Mouse (Mus musculus) heart, embryonic 11.5 days (tissue): ENCODE data around the gene Kyat3. TPM values are rescaled to one million over a fixed set of nuclear protein-coding genes. Genes with fewer than 3 reads are reported as not detected.

Experiments
- ATAC-seq: fragments of 200-750 bp; cut with Nextera tagmentation; replicated peaks from 2 replicates; pipeline ENCODE4 v1.8.0; 2017; ENCODE audit warnings: moderate library complexity; ENCODE audit not compliant: insufficient number of reproducible peaks, low FRiP score, low TSS enrichment
- H3K27ac ChIP-seq: fragments of 300-500 bp; sonication (generic); 2 replicates; pipeline ENCODE4 v1.5.1; 2014; ENCODE audit warnings: mild to moderate bottlenecking, low read depth, low read length
- H3K27me3 ChIP-seq: fragments of 300-500 bp; sonication (generic); 2 replicates; pipeline ENCODE4 v1.6.1; 2014; ENCODE audit warnings: mild to moderate bottlenecking, low read length, mixed read lengths; ENCODE audit not compliant: control insufficient read depth, insufficient read depth
- H3K36me3 ChIP-seq: fragments of 300-500 bp; sonication (generic); 2 replicates; pipeline ENCODE4 v1.6.1; 2014; ENCODE audit warnings: mild to moderate bottlenecking, low read length, moderate library complexity, mixed read lengths; ENCODE audit not compliant: control insufficient read depth, insufficient read depth
- H3K4me1 ChIP-seq: fragments of 300-500 bp; sonication (generic); 2 replicates; pipeline ENCODE4 v1.6.1; 2014; ENCODE audit warnings: low read length; ENCODE audit not compliant: control insufficient read depth, insufficient read depth
- H3K4me2 ChIP-seq: fragments of 300-500 bp; sonication (generic); 2 replicates; pipeline ENCODE4 v1.6.1; 2014; ENCODE audit warnings: mild to moderate bottlenecking, moderate library complexity
- H3K4me3 ChIP-seq: fragments of 300-500 bp; sonication (generic); 2 replicates; pipeline ENCODE4 v1.5.1; 2014; ENCODE audit warnings: low read depth, low read length
- H3K9ac ChIP-seq: fragments of 300-500 bp; sonication (generic); 2 replicates; pipeline ENCODE4 v1.6.1; 2014; ENCODE audit warnings: mild to moderate bottlenecking, low read depth, low read length, moderate library complexity
- H3K9me3 ChIP-seq: fragments of 300-500 bp; sonication (generic); replicated peaks from 2 replicates; pipeline ENCODE4 v1.6.1; 2016; ENCODE audit warnings: low read length; ENCODE audit not compliant: control insufficient read depth
- WGBS: fragments of 180-500 bp; shearing (Covaris S2); extraction: QIAGEN DNeasy Blood & Tissue Kit; methylation state at CpG from one replicate; pipeline ENCODE4 v1.1.7; 2014; ENCODE audit not compliant: insufficient replicate concordance; 5-methylcytosine and 5-hydroxymethylcytosine counted together
- polyA plus RNA-seq: library from polyadenylated mRNA; unstranded; fragments of >200 nt; fragmentation: Nextera tagmentation; extraction: Ambion mirVana; gene quantifications from 2 replicates; pipeline ENCODE4 v1.2.1, GENCODE M21; 2014

The Kyat3 gene
- polyA plus RNA-seq, 1 experiment from 2014 or later: 9.5 TPM

DNA sequence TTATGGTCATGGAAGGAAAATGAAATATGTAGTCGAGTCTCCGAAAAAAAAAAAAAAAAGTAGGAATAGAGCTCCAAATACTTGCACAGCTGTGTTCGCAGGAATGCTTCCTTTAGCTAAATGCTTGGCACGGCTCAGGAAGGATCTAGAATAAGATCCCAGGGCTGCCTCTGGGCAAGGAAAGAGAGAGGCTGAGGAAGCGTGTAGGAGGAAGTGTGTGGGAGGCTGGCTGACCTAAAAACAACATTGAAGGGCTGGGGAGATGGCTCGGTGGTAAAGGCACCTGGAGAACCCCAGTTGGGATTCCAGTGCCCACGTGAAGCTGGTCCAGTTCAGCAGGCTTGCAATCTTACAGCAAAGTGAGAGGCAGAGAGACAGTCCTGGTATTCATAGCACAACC, 40.0 kb downstream of the Kyat3 start:
- H3K9ac ChIP-seq: no peak overlapping the region
- H3K27me3 ChIP-seq: no peaks in the 10 kb centered on the region
- H3K4me2 ChIP-seq: no peak overlapping the region
- H3K9me3 ChIP-seq: no peaks in the 10 kb centered on the region
- no peak overlapping the region for H3K4me3 ChIP-seq
- no peaks in the 10 kb centered on the region for H3K36me3 ChIP-seq
- no peak overlapping the region for H3K27ac ChIP-seq
- 67% methylated on average over 7 of the region's 7 CpGs for WGBS
- no peak for ATAC-seq
- H3K4me1 ChIP-seq: no peaks in the 10 kb centered on the region

DNA sequence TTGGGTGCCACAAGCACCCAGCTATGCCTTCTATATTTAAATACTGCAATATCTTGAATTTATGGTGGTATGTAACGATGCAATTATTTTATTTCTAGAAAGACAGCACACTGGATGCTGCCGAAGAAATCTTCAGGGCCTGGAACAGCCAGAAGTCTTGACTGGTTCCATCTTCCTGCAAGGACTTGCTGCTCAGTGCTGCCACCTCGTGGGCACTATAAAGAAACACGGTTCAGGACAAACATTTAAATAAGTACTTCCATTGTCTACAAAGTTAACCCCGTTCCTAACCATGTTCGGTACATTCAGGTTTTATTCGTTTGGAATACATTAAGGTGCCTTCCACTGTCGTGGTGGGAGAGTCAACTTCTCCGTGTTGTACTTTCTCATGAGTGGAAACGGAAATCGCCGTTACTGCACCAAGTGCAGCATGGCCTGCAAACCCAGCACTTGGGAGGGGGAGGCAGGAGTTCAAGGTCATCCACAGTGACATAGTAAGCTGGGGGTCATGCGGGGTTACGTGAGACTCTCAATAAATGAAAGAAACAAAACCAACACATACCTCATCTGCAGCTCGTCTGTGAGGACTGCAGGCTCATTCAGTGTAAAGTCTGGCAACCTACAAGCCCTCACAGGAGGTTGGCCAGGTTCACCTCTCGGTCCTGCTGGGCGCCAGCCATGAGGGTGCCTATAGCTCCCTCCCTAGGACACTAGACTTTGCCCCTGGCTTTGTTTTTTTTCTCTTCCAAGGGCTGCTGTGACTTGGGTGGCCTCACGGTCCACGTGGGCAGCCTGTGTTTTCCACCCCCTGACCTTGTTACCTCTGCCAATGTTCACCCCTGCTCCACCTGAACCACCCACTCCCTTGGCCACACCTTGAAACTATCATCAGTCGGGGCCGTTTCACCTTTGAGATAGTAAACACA, 43.4 kb downstream of the Kyat3 start:
- WGBS: 57% methylated on average over 21 of the region's 21 CpGs

DNA sequence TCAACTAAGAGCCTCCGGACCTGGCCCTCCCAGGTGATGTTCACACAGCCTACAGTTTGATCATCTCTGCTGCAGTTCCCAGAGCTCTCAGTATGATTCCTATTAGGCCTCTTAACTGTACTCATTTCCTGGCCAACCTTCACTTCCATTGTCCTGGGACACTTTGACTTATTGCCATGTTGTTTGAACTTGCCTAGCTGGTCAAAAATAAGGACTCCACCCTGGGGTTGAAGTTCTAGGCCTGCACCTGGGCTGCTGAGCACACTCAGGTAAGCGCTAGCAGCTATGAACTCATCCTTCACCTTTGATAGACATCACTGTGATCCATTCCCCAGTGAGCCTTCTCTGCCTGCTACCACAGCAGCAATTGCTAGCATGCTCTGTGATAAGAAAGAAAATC, 44.2 kb downstream of the Kyat3 start:
- WGBS: 86% methylated on average over 2 of the region's 2 CpGs
- H3K27me3 ChIP-seq: no peaks in the 10 kb centered on the region

More for the DNA sequence above, 43.4 kb downstream of the Kyat3 start:
- Histone ChIP-seq H3K4me2 (no peak overlapping the region), H3K4me3 (no peak overlapping the region), H3K9ac (no peak overlapping the region), H3K27ac (no peak overlapping the region), H3K36me3 (no peaks in the 10 kb centered on the region), H3K27me3 (no peaks in the 10 kb centered on the region), H3K4me1 (no peaks in the 10 kb centered on the region), H3K9me3 (no peaks in the 10 kb centered on the region)
- no peak; the same call in 1 of the 2 replicates for ATAC-seq

DNA sequence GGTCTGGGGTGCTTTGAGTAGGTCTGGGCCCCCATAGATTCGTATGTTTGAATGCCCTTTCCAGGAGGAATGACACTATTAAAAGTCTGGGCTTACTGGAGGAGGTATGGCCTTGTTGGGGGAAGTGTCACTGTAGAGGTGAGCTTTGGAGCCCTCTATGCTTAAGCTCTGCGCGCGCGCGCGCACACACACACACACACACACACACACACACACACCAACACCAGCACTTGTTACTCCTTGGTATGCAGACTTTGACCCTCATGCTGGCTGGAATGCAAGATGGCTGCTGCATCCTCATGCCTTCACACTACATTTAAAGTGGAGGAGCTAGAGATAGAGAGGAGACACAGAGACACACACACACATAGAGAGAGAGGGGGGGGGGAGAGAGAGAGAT, 46.8 kb downstream of the Kyat3 start:
- Histone ChIP-seq H3K4me2 (no peak overlapping the region), H3K9me3 (no peaks in the 10 kb centered on the region), H3K9ac (no peak overlapping the region), H3K27ac (no peak overlapping the region), H3K4me3 (no peak overlapping the region), H3K27me3 (no peaks in the 10 kb centered on the region), H3K36me3 (no peaks in the 10 kb centered on the region), H3K4me1 (no peaks in the 10 kb centered on the region)
- WGBS: 97% methylated on average over 7 of the region's 7 CpGs
- no peak for ATAC-seq

More for the DNA sequence above, 44.2 kb downstream of the Kyat3 start:
- no peaks in the 10 kb centered on the region for H3K9me3 ChIP-seq
- no peak overlapping the region for H3K9ac ChIP-seq
- H3K4me3 ChIP-seq: no peak overlapping the region
- H3K36me3 ChIP-seq: no peaks in the 10 kb centered on the region
- H3K4me2 ChIP-seq: no peak overlapping the region
- H3K27ac ChIP-seq: no peak overlapping the region
- no peak for ATAC-seq
- no peaks in the 10 kb centered on the region for H3K4me1 ChIP-seq

DNA sequence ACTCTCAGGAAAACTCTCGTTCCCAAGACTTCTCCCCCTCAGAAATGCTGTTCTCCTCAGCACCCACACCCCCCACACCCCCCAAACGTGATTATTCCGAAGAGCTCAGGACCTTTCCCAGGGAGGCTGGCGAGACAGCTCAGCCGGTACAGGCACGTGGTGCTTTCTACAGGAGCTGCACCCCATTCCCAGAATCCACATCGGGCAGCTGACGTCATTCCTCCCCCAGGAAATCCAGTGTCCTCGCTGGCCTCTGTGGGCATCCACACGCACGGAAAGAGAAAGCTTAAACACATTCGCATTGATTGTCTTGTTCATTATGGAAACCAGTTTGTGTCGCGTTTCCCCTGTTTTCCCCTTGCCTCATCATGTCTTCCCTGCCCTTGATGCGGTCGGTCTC, 48.3 kb downstream of the Kyat3 start:
- no peak overlapping the region for H3K4me3 ChIP-seq
- no peaks in the 10 kb centered on the region for H3K36me3 ChIP-seq
- WGBS: 75% methylated on average over 16 of the region's 16 CpGs
- no peaks in the 10 kb centered on the region for H3K9me3 ChIP-seq
- no peak overlapping the region for H3K27ac ChIP-seq
- no peak for ATAC-seq
- H3K9ac ChIP-seq: no peak overlapping the region
- no peaks in the 10 kb centered on the region for H3K27me3 ChIP-seq
- no peak overlapping the region for H3K4me2 ChIP-seq
- H3K4me1 ChIP-seq: no peaks in the 10 kb centered on the region

DNA sequence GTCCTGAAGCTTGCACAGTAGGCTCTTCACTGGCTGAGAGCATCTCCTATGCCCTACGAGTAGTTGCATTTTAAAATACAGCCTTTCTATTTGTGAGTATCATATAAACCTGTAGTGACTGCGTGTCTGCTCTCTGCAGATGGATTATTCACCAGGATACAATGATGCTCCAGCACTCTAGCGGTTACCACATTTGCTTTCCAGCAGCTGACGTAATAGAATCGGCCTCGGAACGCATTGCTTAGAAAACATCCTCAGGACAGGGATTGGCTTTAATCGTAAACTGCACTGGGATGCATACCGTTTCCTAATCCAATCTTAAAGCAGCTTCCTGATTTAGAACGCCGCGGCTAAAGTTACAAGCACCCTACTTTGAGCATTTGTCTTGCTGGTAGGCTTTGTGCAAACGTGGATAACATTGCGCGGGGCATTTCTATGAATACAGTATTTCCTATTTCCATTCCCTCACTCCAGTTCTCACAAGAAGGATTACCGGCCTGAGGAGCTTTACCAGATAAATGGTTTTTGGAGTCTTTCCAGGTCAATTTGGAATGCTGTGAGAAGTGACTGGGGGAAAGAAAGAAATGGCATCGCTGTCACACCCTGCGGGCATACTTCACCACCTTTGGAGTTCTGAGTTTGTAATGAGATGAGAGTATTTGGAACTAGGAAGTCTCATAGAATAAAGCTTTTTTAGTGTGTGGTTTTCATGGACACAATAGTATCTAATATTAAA, 54.4 kb downstream of the Kyat3 start:
- Histone ChIP-seq H3K27me3 (no peaks in the 10 kb centered on the region), H3K9me3 (no peaks in the 10 kb centered on the region), H3K9ac (no peak overlapping the region), H3K4me2 (no peak overlapping the region), H3K27ac (no peak overlapping the region), H3K4me3 (no peak overlapping the region), H3K36me3 (no peaks in the 10 kb centered on the region), H3K4me1 (peaks cover 11% of the 10 kb centered on the region; the same call in 1 of the 2 replicates)
- no peak for ATAC-seq
- WGBS: 78% methylated on average over 18 of the region's 18 CpGs

DNA sequence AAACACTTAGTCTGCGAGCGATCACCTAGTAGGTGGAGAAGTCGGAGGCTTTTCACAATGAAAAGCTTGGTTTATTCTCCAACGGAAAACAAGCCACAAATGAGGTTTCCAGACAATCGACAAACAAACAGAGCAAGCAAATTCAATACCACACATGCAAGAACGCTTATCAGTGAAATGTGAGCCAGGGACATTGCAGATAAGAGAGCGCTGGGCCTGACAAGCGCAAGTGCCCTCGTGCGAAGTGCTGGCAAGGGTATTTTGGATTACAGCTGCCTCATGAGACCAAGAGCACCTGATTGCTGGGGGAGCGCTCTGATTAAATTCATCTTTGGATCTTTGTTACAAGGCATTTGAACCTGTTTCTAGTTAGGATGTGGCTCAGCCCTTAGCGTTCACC, 57.0 kb downstream of the Kyat3 start:
- no peak for ATAC-seq
- Histone ChIP-seq H3K4me1 (peaks cover 11% of the 10 kb centered on the region; the same call in 1 of the 2 replicates), H3K9ac (peak overlapping the region; percentile 49; the same call in 1 of the 2 replicates), H3K4me2 (peak overlapping the region; percentile 60), H3K27ac (no peak overlapping the region), H3K4me3 (no peak overlapping the region), H3K9me3 (no peaks in the 10 kb centered on the region), H3K36me3 (no peaks in the 10 kb centered on the region), H3K27me3 (no peaks in the 10 kb centered on the region)
- WGBS: 12% methylated on average over 12 of the region's 12 CpGs

DNA sequence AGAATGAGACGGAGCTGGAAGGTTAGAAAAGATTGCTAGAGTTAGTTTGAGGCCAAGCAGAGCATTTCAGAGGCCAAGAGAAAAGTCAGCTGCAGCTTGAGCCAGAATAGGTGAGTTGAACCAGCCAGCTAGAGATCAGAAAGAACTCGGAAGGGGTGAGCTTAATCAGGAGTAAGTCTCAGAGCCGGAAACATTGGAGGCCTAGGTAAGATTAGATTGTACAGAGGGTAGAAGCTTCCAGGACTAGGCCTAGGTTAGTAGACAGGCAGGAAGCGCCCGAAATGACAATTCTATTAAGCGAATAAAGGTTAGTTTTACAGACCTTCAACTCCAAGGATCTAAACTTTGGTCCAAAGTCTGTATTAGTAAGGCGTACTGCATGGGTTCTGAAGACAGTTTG, 57.7 kb downstream of the Kyat3 start:
- H3K27ac ChIP-seq: no peak overlapping the region
- WGBS: 65% methylated on average over 7 of the region's 7 CpGs
- no peaks in the 10 kb centered on the region for H3K36me3 ChIP-seq
- no peaks in the 10 kb centered on the region for H3K9me3 ChIP-seq
- peak overlapping the region; percentile 60; the same call in 1 of the 2 replicates for H3K4me2 ChIP-seq
- no peak overlapping the region for H3K9ac ChIP-seq
- no peak overlapping the region for H3K4me3 ChIP-seq
- ATAC-seq: no peak
- no peaks in the 10 kb centered on the region for H3K27me3 ChIP-seq
- peaks cover 11% of the 10 kb centered on the region; the same call in 1 of the 2 replicates for H3K4me1 ChIP-seq
